Mouse (Mus musculus): ENCODE measurements around the gene Olfr259.

Olfr259 gene

GRCm38 (mm10) chr2:87114467-87114866 is at the start of gene Olfr259:
Gene Olfr259 (minus strand): TSS chr2:87114567.
- DNase-seq (ENCODE audit: low spot score), result no peak

DNA sequence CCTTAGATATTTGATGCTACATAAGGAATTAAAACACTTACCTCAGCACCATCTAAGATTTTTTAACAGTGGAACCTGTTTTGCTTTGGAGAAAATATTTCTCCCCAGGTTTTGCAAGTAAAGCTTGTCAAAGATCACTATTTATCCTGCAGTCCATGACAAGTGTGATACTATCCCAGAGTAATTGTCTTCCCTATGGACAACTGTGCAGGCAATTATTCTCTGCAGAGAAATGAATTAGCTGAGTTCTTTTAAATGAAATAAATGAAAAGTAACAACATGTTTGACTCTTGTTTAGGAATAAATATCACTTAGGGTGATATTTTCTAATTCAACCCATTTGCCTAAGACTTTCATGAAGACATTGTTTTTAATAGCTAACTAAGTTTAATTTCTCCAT is 38.2 kb upstream of the Olfr259 start, which contains the start of gene Olfr1111:
Gene Olfr1111, minus strand, starts transcription at position 101 of the 400 bp plus-strand sequence.
- no peak for DNase-seq (ENCODE audit: low spot score)

DNA sequence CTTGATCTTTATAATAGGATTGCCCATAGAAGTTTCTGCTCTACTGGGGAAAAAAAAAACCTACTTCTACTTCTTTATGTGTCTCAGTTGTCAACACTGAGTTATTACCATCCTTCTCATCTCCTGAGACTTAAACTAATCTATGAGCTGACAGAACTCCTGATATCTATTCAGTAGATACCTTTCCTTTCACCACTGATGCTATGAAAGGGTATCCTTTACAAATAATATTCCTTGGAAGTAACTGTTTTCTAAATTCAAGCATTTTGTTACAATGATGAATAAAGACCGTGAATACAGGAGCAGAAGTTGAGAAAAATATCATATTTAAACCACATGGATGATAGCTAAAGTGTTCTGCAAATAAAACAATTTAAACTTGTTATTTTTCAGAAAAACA is 25.8 kb upstream of the Olfr259 start, which contains the start of gene Olfr1110:
Gene Olfr1110, minus strand, starts transcription at position 101 of the 400 bp plus-strand sequence.
- DNase-seq (ENCODE audit: low spot score), result no peak

DNA sequence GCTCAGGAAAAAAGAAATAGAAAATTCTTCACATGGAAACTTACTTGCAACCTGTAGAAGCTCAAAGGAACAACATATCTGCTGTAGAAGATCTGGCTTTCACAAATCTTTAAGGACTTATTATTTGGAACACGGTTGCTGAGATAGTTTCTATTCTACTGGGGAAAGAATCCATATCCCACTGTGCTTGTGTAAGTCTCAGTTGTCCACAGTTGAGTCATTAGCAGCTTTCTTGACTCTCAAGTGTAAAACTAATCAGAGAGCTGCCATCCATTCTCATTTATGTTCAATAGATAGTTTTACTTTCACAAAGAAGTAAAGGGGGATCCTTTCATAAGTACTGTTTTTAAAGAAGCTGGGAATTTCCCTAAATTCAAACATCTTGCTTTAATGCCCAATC is 18.5 kb downstream of the Olfr259 start, which contains the start of gene Olfr1109:
Gene Olfr1109, minus strand, starts transcription at position 101 of the 400 bp plus-strand sequence.
- DNase-seq (ENCODE audit: low spot score), result no peak

DNA sequence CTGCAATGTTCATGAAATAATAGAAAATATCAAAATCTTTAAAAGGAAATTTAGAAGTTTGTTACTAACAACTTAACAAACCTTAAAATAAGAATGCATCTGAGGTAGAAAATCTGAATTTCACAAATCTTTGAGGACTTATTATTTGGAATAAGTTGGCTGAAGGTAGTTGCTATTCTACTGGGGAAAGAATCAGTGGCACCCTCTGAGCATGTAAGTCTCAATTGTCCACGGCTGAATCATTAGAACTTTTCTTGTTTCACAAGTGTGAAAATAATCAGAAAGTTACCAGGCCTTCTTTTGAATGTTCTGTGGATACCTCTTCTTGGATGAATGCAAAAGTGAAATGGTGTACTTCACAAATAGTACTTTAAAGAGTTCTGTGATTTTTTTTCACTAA is 38.6 kb downstream of the Olfr259 start, which contains the start of gene Olfr1107:
Gene Olfr1107, minus strand, starts transcription at position 101 of the 400 bp plus-strand sequence.
- no peak for DNase-seq (ENCODE audit: low spot score)
